Mouse (Mus musculus): ENCODE measurements at regions not wholly inside any gene's neighbourhood (a gene's known extent, or its start where the extent isn't known, plus 50 kb on each side); places are given as distances from the start of the nearest gene placed in this dataset.

DNA sequence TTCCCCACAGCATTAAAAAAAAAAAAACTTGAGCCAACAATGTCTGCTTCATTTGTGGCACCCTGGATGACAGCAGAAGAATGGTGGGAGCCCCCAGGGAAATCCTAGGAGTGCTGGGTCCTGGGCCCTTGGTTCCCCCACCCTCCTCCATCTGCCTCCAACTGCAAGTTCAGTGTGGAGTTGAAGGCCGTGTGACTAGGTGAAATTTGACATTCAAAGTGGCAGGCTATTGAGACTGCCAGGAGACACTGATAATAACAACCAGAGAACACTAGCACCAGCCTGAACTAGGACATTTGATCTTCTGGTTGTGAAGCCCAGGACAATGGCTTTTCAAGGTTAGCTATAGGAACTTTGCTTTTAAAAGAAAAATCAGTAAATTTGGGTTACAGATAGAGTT, 74.0 kb downstream of the Adamts15 start:
- no peak for DNase-seq (ENCODE audit: low spot score)

DNA sequence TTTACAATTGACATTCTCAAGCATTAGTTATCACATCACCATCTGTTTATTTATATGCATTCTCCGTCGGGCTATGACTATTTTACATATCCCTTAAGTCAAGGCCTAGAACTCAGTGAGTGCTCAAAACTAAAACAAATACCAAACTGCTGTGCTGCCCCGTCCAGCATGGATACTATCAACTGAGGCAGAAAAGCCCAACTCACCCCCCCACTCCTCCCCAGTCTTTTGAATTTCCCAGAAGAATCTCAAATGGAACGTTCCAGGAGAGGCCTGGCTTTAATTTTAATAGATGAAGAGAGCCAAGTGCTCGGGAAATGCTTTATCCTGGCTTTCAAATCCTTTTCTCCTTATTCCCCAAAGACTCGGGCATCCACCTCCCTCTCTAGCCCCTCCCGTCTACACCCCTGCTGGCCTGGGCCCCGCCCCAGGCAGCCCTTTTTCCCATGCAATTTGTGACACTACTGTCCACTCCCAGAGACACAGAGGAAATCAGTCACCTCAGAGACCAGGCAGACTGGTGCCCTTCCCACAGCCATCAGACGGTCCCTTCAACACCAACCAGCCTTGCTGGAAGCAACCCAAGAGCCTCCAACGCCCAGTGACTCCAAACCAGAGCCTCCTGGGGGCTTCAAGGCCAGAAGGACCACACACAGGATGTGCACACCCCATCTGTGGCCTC, 76.5 kb downstream of the Adamts15 start:
- DNase-seq (ENCODE audit: low spot score) = no peak

DNA sequence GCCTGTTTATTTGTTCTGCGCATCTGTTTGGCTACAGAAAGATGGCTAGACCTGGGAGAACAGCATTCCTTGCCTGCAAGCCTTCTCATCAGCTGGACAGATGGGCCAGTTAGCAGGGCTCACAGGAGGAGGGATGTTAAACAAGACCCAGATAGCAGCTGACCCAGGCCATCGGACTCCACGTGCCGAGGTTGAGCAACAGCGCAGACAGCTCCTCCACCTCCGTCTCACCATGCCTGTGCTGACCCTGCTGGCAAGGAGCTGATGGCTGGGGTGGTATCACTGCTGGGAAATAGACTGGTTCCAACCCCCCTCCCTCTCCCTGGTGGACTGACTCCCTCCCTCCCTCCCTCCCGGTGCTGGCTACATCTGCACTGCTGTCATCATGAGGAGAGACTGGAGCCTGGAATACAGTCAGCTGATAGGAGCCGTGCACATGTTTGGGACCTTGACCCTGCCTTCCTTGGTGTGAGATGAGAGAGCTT, 78.1 kb downstream of the Adamts15 start:
- peak; percentile 13 for DNase-seq (ENCODE audit: low spot score)

DNA sequence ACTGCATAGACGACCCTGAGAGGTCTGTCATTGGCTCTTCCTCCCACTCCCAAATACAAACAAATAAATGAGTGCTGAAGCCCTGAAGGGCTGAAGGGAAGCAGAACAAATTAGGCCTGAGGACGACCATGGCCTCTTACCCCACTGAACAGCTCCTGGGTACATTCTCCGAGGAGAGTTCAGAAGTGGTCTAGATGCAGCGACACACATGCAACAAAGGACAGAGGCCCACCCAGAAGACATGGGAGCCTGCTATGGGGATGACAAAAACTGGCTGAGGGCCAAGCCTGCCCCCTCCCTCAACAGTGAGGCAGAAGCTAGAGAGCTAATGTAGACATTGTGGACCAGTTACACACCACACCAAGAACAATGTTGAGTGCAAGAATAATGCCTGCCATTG, 87.3 kb downstream of the Adamts15 start:
- DNase-seq (ENCODE audit: low spot score) = no peak

DNA sequence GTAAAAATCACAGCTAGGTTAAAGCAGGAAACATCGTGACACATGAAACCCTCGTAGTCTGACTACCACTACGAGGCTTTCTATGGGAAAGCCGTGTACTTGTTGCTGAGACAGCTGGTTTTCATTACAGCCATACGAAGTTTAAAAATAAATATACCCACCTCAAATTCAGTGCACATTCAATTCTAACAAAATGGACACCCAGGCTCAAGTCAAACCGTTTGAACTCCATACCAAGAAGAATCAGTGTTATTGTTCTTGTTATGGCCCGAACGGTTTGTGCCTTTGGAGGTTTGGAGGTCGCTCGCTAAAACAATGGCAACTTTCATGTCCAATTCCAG, 87.7 kb downstream of the Adamts15 start:
- DNase-seq (ENCODE audit: low spot score) = peak; percentile 69

DNA sequence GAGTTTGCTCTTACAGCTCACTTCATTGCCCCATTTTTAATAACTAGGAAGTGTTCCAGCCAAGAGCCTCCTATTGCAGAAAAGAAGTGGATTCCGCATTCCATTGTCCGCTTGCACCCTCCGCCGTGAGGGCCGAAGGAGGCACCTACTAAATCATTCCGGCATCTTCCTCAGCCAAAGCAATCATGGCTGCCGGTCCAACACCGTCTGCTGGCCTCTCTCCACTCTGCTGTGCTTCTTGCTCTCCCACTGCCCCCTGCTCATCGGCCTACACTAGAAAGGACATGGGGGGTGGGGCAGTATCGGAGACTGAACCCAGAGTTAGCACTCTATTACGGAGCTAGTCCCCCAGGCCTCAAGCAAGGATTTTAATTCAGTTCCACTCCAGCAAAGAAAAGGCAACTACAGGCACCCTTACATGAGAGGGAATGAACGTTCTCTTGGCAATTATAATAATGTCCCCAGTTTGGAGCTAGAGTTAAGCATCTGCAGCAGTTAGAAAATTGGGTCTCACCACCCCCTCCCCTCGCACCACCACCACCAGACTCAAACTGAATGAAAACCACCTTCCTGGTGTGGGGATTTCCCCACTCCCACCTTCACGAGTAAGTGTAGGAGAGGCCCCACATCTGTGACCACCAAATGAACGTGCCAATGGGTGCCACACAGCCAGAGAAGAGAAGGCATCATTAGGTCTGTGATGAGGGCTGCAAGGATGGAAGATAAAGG, 88.3 kb downstream of the Adamts15 start:
- no peak for DNase-seq (ENCODE audit: low spot score)

DNA sequence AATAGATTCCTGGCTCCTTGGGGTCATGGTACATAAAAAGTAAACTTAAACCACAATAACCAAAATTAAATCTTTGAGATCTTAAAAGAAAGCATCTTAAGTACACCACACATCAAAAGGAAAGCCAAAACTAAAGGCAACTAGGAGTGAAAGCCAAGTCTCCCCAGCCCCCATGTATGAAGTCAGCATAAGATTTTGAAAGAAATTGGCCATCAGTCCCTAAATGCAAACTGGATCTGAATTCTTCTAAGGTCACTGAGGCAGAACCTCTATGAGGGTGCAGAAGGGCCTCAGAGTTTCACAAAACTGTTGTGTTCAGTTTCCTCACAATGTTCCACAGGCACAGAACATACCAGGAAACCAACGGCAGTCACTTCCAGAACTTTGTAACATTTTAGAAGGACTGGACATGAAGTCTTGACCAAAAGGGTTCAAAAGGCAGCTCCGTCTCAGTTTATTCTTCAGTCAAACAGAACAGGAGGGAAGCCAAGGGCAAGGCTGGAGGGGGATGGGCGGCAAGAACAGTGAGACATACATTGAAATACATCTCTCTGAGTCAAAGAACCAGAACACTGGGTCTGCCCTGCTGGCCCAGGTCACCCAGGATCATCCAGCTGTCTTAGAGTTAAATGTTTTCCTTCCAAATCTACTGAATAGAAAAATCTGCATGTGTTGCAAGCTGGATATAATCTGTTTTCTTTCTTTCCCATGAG, 92.9 kb downstream of the Adamts15 start:
- no peak for DNase-seq (ENCODE audit: low spot score)

DNA sequence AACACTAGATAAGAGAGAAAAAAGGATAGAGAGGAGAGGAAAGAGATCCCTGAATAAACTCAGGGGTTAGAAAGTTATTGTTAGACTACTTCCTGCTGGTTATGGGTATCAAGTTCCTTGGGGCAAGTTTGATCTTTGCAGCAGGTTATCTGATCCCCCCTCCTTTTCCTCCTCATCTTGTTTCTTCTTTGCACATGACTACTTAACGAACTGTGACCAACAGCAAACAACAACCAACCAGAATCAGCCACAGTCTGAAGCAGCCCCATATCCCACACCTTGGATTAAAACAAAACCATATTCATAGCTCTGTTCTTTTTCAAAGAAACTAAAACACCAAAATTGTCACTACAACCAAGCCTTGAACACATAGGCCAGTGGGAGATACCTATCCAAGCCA, 94.5 kb downstream of the Adamts15 start:
- DNase-seq (ENCODE audit: low spot score) = no peak

DNA sequence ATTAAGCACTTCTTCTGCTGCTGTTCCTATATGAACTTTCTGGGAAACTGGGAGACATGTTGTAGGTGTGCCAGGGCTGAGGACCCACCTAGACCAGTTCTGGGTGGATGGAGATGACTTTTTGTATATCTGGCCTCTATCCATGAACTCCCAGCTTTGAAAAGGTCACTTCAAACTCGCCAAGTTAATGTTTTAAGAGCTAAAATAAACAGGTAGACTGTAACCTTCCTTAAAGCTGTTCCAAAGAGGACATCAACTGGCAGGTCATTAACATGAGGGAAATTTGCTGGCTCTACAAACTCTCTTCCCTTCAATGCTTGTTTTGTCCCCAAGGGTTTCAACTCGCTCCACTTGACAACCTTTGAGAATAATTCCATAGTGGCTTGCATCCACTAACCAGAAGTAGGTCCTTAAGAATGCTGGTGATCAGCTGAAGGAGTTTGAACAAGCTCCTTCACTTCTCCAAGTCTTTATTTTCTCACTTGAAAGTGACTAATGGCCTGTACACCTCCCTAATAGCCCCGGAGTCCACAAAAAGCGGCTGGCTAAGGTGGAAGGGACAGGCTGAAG, 98.1 kb downstream of the Adamts15 start:
- no peak for DNase-seq (ENCODE audit: low spot score)

DNA sequence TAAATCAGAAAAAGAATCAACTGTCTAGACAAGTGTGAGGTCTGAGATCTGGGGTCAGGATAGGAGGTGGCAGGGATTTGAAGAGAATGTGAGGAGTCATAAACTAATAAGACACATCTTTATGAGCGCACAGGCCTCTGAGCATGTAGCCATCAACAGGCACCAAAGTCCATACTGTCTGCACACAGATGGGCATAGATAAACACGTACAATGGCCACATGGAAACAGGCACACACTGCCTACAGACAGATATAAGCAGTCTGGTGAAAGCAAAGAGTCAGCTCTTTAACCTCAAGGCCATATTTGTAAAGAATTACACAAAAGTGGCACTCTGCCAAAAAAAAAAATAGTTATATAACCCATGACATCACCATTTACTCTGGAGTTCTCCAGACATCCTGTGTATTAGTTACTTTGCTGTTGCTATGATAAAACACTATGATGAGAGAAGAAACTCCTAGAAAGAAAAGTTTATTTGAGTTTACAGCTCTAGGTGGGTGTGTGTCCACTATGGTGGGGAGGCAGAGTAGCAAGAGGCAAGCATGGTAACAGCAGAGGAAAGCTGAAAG, 101.4 kb downstream of the Adamts15 start:
- DNase-seq (ENCODE audit: low spot score) = no peak

DNA sequence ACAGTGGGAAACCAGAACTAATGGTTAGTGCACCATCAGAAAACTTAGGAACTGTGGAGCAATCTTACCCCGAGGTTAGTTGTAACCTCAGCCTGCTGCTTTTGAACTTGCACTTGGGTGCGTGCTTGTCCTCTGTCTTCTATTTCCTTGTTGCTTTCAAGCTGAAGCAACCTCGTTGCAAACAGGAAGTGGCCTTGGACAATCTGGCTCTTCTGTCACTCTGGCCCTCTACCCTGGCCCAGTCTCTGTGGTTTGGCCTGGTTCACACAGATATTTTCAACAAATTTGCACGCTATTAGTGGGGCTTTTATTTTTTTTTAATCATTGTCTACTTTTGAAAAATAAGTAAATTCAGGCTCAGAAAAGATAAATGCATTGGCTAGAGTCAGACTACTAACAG, 109.0 kb downstream of the Adamts15 start:
- DNase-seq (ENCODE audit: low spot score) = no peak

DNA sequence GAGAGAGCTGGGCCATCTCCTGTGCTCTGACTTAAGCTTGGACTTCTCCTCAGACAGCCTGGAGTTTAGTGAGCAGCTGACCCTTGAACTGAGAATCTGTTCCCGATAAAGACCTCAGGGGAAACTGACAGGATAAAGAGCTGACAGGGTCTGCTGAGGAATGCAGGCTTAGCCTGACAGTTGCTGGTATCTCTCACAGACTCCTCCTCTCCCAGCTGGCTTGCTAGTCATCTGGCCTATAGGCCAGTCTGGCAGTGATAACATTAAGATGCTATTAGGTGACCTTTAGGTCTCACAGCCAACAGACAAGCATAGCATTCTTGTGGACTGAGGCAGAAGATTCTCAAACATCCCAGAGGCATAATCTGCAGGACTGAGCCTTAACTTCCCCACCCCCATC, 111.4 kb downstream of the Adamts15 start:
- peak; percentile 72 for DNase-seq (ENCODE audit: low spot score)

DNA sequence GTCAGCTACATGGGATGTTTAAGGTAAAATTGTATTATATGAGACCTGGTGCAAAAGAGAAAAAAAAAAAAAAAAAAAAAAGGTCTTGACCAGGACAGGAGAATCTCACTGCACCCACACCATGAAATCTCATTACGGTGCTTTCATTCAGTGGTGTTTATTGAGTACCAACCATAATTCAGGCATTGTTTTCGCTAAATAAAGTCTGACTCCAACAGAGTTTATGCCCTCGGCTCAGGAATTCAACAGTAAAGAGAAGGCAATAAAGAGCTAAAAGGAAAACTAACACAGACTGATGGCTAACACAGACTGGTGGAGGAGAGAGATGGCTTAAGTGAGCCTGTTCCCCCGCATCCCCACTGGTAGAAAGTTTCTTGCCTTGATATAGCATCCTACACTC, 112.0 kb downstream of the Adamts15 start:
- DNase-seq (ENCODE audit: low spot score) = no peak

DNA sequence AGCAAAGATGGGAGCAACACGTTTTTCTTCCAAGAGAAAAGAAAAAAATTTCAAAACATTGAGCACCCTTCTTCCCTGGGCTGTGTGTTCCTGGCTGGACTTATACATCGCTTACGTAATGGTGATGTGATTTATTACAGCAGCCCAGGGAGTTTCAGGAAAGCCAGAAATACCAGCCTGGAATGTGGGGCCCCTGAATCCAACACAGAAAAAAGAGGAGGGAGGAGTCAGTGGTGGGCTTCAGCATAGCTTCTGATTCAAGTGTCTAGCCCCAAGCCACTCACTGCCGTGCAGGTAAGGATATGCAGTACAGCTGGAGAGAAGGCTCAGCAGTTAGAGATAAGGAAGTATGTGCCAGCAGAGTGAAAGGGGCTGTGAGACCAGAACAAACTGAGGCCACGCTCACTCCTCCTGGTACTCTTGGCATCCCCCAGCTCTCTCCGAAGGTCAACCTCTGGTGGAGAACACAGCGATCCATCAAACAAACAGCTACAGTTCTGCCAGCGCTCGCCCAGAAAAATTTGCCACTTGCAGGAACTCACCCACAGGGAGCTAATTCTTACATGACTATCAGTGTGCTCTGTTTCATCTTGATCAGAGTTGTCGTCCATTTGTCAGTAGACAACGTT, 113.3 kb downstream of the Adamts15 start:
- peak; percentile 63 for DNase-seq (ENCODE audit: low spot score)

DNA sequence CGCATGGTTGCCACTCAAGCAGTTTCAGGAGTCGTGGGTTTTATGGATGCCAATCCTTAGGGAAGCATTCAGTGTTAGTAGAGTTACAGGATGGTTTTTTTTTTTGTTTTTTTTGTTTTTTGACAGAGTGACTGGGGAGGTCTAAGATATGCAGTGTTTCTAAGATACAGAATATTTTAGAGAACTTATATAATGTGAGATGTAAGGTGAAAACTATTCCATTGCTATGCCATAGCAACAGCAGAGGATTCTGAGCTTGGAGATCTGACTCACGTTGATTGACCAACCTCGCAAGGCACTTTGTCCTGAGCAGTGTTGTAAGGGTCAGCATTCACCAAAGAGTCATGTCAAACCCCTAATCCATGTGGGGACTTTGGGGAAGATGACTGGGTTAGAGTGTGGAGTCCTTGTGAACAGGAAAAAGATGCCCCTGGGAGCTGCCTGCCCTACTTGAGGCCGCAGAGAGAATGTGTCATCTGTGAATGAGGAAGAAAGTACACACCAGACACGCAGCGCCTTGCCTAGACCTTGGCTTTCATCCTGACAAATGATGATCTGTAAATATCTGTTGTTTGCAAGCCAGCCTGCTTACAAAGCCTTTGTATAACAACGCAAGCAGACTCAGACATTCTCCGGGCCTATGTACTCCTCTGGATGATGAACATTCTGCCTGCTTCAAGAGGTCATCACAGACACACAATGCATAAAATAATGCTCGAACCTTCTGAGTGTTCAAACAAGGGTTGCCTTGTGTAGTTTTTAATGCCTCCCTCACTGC, 118.3 kb downstream of the Adamts15 start:
- DNase-seq (ENCODE audit: low spot score) = no peak

DNA sequence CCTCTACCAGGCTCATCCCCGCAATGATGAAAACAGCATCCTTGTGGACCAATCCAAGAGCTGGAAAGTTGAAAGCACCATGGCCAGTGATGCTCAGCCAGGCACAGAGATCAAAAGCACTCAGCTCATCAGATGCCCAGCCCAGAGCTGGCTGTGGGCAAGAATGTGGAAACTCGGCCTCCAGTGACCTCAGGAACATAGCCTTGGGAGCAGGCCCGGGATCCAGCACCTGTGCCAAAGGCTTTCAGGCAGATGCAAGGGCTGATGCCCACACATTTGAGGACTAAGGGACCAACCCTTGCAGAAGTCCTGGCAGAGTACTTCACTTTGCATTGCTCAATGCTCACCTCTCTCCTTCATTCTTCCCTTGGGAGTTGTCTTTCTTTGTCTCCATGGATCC, 119.4 kb downstream of the Adamts15 start:
- no peak for DNase-seq (ENCODE audit: low spot score)

DNA sequence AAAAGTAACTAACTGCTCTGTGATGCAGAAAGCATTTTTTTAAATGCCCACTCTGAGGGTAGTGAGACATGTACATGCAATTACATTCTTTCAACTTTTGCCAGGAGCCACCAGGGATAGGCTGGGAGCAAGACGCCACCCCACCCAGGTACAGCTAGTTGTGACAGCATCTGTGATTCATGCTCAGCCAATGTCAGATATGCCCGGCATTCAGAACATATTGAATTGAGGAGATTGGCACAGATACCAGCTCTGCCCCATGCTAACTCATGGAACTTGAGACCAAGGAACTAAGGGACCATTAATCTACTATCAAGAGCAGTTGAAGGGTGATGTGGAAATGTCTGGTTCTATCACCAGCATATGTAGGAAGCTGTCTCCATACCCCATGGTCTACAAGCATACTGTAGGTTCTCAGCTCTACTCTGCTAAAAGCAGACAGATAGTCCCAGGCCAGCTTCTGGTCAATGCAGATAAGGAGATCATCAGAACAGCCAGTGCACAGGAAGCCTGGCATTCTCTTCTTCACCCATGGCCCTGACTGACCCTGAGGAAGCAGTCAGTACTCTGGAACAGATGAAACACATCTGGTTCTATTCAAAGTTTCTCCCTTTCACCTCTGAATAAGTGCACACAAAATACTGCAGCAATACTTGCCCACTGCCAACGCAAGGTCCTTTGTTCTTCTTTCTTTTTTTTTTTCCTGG, 127.4 kb downstream of the Adamts15 start:
- DNase-seq (ENCODE audit: low spot score) = no peak

DNA sequence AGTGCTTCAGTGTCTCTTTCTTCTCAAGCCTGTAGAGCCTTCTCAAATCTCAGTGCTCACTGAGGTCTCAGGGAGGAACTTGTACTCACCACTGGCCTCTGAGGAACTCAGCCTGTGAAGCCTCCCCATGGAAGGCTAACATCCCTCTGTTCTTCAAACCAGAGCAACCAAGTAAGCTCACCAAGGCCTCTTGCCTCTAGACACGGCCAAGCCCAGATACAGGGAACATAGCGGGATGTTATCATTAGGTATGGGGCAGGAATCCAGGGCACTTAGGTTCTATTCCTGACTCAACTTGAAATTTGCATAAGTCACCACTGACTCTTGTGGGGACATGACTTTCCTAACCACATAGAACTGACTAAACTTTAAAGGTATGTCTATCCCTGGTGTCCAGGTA, 141.0 kb downstream of the Adamts15 start:
- no peak for DNase-seq (ENCODE audit: low spot score)

DNA sequence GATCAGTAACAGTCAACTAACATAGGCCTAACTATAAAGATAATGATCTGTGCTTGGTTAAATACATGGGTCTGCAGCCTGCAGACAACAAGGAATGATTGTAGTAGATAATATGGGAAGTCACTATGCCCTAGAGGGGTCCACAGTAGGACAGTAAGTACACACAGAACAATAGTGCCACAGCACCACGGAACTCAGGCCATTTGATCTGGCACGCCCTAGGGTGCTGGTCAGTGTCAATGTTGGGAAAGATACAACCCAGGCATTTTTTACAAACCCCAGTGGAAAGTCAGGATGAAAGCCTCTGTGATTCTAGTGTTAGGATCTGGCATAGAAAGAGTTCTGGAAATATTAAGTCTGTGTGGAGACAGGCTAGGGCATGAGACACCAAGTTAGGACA, 144.4 kb downstream of the Adamts15 start:
- DNase-seq (ENCODE audit: low spot score) = no peak

DNA sequence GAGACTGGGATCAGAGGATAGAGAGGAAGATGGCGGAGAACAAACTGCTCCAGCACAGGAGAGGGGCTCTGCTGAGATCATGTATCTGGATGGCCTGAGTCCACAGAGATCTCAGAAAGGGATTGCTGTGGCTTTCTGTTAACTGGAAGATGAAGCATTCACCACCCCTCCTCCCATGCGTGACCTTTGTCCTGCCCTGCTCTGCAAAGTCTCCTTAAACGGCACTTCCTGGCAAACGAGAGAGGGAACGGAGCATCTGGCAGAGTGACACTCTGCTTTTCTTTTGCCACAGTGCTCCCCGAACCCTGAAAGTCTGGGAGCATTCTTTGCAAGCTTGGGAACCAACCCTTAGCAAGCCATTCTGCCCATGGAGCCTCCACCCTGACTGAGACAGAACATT, 147.1 kb downstream of the Adamts15 start:
- peak; percentile 58 for DNase-seq (ENCODE audit: low spot score)

DNA sequence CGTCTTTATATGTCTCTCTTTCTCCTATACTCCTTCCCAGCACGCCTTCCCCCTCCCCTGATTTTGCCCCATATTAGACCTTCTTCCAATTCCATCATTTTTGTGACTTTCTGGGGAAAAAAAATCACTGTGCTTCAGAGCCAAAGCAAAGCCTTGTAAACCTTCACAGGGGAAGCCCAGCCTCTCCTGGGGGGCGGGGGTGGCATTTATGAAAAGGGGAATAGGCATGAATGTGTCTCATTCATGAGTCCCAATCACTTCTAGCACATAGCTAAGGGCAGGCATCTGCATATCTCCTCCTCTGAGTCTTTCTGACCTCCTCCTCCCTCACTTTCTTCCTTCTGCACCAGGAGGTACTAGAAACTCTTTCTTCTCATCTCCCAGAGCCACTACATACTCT, 149.8 kb downstream of the Adamts15 start:
- DNase-seq (ENCODE audit: low spot score) = no peak
